Mouse (Mus musculus) right cerebral cortex, postnatal 25 days (tissue): ENCODE results near the gene Mien1.

ENCODE experiments used
- DNase-seq: peaks from one replicate; pipeline ENCODE4 v3.0.0; 2022

Gene Mien1

DNA sequence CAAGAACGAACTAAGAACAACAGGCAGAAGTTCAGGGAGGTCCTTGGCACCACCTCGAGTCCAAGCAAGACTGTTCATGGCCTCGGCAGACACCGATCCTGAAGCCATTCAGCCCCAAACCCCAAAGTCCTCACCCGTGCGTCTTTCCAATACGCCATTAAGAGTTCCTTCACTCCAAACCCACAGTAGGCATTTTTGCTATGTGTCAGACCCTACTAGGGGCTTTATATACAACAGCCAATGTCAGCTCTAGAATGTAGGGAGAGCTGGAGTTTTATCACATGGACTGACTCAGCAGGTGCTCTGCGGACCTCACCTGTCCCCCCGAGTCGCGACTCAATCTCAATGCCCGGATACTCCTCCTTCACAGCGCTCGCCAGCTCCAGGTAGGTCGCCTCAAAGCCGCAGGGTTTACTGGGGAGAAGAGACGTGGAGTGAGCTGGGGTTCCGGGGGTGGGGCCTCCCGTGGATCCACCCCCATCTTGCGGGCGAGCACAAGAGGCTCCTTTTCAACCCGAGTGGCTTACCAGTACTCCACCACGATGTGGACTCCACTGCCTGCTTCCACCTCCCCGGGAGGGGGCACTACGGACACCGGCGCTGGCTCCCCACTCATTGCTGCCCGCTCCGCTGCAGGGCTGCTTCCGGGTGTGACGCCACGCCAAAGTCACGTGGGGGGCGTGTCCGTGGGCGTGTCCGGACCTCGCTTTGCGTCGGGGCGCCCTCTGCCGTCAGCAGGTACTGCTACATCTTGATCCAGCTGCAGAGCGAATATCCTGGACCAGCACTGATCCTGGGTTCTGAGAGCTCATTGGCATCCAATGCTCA, at the start of gene Mien1:
Gene Mien1, minus strand, starts transcription at position 661 of the 828 bp plus-strand sequence.
- DNase-seq = peak; percentile 96

DNA sequence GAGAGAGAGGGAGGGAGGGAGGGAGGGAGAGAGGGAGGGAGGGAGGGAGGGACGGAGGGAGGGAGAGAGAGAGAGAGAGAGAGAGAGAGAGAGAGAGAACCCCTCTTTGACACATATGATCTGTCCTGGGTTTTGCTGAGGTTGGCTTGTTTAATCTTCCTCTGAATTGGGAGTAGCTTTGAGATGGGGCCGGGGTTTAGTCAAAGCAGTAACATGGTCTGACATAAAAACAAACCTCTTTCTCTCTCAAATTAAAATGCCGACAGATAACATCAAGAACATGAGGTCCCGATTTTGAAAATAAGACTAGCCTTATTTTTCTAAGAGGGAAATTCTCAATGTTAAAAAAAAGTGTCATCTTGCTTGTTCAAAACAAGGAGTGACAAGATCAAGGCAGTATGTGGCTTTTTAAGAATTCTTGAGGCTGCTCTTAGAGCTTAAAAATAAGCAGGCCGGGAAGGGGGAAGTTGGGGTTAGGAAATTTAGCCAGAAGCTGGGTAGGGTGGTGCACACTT, 48.8 kb upstream of the Mien1 start:
- no peak for DNase-seq

DNA sequence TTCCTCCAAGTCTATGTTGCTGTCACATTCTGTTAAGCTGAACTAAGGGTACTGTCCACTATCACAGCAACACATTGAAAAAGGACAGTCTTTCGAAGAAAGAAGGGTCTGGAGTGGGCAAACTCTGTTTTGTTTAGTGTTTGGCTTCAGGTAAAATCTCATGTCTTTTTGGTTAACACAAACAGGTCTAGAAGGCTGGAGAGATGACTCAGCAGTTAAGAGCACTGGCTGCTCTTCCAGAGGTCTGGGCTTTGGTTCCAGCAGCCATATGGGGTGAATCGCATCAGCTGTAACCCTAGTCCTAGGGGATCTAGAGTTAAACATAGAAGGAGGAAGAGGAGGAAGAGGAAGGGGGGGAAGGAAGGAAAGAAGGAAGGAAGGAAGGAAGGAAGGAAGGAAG, 47.0 kb upstream of the Mien1 start:
- no peak for DNase-seq

DNA sequence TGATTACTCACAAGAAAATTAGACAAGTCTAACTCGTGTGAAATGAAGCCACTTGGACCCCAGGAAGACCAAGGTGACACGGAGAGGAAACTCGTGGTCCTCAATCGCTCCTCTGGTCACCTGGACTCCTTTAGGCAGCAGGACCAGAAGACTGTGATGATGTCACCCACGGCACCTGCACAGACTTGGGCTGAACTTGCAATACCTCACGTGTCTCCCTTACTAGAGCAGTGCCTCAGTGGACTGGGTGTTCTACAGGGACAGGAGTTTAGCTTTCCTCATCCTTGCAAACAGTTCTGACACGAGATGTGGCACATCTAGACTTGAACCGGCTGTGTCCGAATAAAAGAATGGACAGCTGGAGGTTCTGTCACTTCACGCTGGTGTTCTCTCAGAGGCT, 43.3 kb upstream of the Mien1 start:
- DNase-seq = no peak

DNA sequence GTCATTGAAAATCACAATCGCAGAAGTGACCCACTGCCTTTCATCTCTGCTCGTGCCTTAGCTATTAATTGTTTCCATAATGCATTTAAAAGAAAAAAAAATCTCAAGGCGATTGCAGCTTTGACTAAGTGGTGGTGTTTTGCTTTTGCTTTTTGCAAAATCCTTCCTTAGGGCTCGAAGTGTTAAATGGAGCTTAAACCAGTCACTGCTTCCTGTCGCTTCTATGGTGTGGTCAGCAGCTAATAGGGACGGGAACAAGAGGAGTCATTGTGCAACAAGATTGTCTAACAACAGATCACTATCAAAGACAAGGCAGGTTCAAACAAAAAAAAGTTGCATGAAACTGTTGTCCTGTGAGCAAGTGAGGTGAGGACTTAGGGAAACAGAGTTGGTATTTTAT, 42.4 kb upstream of the Mien1 start:
- no peak for DNase-seq

DNA sequence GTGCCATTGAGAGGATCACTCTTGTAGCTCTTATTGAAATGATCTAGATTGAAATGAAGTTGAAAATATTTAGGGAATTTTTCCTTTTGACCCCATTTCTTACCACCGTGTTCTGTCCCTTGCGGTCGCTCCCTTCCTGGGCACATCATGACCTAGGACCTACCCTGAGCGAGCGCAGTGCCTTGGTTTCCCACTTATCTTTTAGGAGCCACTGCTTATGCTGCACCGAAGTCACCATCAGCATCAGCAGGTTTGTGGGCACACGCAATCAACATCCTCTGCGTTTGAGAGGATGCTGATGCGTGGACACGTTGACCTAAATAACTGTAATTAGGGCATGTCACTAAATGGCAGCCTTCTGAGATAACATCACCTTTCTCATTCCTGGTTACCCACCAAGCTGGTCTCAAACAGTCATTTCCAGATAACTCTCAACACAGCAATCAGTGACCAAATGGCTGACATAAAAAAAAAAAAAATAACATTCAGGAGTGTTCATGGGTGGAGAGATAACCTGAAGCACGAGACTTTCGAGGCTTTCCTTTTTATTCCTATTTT, 41.2 kb upstream of the Mien1 start:
- no peak for DNase-seq

DNA sequence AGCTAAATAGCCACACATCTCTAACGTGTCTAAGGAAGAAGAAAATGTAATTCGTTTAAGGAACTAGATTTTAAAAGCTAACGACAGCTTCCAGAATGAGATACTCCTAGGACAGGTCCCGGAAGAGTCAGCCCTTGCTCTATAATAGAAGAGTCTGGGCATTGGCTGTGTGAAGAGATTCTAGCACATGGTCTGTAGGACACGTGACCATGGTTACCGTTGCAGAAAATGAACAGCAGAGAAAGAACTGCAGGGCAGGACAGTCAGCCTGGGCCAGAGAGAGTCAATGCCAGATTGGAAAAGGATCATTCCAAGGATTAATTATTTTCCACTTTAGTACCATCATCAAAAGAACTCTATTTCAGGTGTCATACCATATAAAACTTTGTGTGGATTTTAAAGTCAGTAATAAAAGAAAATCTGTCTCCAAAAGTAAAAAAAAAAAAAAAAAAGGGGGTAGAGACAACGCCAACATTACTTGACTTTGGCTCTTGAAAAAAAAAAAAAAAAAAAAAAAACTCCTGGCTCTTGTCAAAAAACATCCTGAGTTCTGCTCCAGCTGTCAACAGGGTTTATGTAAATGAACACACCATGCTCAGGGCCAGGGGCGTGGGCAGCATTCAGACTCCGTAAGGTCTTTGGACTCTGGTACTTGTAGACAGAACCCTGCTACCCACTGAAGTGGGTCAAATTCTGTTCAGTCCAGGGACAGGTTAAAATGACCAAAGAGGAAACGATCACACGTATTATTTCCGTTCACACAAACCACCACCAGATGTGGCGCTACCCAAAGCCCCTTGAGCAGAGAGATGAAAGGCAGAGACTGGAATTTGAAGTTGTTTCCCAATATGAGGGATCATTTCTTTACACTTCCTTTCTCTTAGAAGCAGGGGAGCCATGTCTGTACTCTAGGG, 40.5 kb upstream of the Mien1 start:
- DNase-seq = no peak

DNA sequence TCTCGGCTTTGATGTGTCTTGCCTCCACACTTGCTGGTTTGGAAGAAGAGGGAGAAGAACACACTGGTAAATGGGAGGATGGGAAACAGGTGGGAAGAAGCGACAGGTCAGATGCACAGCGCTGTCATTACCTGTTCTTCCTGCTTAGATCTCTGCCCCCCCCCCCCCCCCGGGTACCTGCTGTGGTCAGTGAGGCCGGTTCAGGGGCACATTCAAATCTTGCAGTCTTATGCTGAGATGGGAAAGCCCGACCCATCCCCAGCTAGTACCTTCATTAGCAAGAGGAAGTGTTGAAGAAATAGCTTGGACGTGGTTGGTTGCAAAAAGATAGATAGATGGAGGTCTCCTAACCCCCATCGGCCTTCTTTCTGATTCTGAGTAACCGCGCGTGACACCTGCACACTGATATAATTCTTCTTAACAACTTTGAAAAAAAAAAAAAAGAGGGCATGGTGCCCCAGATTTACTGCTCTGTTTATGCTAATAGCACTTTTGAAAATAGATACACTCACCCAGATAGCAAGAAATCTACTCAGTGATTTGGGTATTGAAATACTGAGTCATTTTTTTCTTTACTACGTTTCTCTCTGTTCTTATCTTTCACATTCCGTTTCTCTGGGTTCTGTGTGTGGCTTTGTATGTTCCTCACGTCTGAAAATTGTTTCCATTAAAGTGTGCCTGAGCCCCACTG, 38.4 kb upstream of the Mien1 start:
- no peak for DNase-seq

DNA sequence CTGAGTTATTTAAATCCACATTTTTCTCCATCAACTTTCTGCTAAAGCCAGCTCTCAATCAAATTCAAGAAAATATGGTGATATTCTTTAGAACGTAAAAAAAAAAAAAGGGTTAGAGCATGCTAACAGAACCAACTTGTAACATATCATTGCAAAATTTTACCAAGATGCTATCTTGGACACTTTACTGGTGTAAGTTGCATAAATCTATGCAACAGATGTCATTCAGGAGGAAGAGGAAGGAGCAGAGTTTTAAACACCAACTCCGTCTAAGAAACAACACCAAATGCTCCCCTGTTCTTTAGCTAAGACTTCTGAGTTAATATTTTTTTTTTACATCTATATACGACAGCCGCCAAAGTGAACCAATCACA, 37.6 kb upstream of the Mien1 start:
- DNase-seq = no peak

DNA sequence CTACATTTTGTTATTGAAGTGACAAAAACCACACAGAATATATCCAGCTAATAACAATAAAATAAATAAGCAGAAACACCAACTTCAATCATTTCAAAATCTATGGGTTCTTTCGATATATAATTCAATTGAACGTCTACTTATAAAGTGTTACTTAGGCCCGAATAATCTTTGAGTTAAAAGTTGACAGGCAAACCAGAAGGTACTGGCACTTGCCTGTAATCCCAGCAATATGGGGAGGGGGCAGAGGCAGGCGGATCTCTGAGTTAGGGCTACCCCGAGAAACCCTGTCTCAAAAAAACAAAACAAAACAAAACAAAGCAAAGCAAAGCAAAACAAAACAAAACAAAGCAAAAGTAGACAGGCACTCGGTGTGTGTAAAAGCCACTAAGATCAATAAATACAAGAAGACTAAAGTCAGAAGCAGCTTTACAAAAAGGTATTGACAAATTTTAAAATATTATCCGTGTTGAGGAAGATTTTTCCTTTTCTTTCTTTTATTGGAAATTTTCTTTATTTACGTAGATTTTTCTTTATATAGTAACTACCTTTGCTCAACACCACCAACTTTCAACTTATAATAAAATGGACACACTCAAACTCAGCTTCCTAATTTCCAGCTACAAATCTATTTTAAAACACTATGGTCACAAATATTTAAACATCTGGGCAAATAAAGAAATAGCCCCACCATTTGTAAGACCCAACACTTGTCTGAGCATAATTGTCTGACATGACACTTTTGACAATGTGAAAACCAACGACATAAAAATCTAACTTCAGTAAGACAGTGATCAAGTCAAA, 37.0 kb upstream of the Mien1 start:
- DNase-seq = no peak

DNA sequence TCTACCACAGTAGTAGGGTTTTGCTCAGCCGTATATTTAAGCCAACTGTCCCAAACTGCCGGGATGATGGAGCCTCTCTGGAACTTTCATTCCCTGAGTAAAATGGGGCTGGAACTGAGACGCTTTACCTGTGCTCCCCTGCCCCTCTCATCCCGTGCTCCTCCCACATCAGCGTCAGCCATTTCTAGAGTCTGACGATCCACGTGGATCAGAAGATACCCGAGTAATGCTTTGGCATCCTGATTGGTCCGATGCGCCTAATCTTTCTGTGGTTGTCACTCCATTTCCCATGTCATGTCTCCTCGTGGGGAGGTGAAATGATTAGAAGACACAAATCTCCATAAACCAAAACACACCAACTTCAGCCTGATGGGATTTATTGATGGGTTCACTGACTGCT, 36.2 kb upstream of the Mien1 start:
- DNase-seq = no peak

DNA sequence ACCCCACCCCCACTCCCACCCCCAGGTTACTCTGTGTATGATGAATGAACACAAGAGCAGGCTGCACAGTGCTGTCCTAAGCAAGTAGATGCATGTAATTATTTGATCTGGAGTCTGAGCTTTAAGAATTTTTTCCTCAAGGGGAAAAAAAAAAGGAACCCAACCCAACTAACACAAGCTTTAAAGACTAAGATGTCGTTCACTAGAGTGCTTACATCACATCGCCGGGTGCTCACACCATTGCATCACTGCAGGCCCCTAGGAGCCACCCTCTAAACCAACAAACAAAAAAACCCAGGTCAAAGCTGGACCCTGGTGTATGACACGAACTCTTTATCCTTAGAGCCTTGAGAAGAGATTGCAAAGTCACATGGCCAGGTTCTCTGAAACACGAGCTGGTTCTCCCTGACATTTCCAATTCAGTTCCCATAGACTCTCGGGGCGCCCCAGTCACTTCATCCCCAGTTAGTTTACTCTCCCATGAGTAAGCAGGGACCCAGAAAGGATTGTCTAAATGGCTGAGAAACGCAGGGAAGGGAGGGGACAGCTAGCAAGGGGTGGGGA, 35.2 kb upstream of the Mien1 start:
- DNase-seq = no peak

DNA sequence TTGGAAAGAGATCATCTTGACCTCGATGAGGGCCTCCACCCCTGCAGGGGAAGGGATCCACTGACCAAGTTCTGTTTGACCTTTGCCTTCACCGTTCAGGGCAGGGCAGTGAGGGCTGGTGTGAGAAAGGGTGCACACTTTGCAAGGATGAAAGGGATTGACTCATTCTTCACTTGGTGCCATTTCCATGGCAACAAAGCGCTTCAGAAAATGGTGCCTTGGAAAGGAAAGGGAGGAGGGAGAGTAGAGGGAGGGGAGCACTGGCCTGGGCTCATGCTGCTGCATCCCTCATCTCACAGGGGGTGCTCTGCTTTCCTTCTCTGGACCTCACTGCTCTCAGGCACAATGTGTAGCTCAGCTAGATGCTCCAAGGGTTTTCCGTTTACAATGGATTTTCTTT, 33.9 kb upstream of the Mien1 start:
- DNase-seq = no peak

DNA sequence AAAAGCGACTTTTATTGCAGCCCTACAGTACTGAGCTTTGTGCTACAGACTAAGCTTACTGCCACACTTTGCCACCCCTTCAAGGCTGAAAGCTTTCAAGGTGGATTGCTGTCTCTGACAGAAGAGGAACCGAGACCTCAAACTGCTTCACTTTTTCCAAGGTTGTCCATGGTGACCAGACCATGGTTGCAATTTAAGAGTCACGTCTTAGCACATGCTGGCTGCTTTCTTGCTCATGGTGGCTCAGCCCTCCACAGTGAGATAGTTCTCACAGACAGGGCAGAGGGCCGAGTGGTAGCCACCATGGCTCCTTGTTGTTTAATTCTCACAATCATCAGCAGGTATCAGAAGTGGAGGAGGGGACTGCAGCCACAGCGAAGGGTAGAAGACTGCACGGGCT, 32.0 kb upstream of the Mien1 start:
- DNase-seq = no peak

DNA sequence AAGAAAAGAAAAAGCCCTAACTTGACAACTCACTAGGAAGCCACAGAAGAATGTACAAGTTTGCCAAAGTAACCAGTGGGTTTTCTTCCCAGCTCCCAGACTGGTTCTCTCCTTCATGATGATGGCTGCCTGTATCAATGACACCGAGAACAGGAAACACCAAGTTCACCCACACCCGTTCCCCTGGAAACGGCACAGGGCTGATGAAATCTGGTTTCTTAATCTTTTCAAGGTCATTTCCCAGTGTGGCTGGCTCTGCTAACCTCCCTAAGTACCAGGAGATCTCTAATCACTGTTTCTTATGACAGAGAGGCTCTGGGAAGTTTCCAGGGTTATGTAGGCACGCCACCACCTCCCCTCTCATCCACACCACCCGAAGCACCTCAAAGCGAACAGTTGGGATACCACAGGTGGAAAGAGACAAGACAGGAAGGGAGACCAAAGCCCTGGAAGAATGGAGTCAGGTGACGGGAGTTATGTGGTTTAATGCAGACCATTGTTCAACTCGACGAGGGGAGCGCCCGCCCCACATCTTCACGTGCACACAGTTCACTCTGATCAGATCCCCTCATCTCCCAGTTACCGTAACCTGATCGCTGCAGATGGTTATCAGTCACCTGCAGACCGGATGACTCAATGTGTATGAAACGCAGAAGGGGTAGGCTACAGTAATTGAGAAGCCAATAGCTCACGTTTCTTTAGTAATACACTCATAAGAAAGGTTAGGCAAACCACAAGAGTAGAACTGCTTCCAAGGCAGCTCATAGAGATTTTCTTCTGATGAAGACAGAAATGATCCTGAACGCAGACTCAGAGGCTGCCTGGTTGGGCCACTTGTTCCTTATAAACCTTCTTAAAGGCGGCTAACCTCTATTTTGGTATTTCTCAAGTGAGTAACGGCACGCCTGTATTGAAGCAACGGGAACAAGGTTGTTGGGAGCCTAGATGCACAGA, 31.2 kb upstream of the Mien1 start:
- DNase-seq = no peak

DNA sequence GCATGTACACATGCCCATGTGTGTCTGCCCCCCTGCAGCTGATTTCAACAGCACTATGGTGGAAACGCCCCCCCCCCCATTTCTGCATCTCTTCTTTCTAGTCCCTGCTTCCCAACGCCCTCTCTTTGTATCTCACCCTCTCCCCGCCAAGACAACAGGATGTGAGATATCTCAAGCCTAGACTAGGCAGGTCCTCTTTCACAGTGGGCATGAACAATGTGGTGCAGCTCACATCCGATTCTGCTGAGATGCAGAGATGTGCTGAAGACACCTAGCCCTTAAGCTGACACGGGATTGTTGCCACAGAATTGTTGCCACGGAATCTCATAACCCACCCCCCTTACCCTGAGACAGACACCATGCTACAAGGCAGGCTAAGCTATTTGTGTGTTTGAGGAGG, 25.7 kb upstream of the Mien1 start:
- no peak for DNase-seq

DNA sequence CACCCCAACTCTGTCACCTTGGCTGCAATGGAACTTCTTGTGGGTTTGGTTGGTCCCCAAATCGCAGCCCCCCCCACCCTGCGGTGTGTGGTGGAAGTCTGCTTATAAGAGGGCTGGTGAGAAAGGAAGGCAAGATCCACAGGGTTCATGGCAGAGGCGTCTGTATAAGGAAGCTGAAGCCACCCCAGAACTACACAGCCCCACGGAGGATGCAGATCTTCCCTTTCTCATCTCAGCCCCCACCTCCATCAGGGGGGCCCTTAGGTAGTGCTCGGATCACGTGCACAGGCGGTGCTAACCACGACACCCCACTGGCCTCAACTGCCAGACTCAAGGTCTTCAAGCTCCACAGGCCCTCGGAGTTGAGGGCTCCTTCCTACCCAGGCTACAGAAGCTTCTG, 25.1 kb upstream of the Mien1 start:
- DNase-seq = no peak

DNA sequence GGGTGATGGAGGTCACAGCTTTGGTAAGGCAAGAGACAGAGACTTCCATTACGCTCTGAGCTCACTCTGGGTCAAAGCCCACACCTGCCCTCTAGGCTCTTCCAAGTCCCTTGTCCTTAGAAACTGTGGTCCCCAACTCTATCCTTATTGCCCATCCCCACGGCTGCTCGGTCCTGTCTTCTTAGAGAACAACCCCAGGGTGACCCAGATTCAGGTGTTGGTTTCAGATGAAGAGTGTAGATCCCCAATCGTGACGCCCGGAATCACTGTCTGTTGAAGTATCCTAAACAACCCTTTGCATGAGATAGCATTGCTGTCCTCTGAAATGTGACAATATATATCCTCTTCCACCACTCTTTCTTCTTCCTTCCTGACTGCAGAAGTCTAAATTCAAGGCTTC, 23.5 kb upstream of the Mien1 start:
- DNase-seq = no peak

DNA sequence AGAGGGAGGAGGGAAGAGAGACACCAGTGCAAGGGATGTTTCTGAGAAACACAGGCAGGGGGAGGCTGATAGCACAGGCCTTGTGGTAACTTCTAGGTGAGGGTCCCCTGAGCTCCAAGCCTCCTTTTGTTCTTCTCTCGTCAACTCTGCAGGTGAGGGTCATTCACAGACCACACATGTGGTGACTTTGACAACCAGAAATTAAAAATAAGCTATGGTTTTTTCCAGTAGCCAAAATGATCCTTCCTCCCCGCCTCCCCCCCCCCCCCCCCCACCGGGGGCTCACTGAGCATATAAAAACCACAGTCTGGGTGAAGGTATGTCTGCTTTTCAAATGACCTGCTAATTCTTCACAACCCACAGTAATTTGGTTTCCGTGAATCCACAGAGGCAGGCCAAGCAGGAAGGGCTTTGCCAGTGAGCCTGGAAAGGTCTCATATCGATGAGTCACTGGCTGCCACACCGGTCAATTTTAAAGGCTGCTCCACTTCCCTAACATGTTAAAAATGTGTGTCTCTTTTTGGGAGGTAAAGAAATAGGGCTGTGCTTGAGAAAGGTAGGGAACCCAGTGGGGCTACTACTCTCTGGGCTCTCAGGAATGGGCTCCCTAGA, 22.4 kb upstream of the Mien1 start:
- no peak for DNase-seq

DNA sequence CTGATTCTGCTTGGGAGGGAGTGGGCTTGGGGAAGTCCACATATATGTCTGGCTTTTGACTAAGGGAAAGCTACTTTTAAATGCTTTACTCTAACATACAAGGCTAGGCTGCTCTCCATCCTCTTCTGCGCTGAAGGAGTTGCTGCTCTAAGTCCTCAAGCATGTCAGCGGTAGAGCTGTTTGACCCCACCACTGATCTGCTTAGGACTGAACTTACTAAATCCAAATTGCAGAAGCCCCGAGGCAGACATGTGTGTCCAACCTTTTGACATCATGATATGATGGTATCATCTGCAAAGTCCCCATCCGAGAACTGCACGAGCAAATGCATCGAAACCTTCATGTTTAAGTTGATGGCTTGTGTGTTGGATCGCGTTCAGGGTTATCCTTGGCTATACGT, 21.1 kb upstream of the Mien1 start:
- DNase-seq = no peak
